Mouse (Mus musculus) cerebellum, postnatal 4 days (tissue): ENCODE measurements around the gene Nptn.

ENCODE experiments used
- DNase-seq, 2 experiments: peaks; one replicate each; pipeline ENCODE4 v3.0.0; 2022; ENCODE audit warnings: low spot score in 2 of 2, mixed read lengths in 1 of 2

Nptn gene

DNA sequence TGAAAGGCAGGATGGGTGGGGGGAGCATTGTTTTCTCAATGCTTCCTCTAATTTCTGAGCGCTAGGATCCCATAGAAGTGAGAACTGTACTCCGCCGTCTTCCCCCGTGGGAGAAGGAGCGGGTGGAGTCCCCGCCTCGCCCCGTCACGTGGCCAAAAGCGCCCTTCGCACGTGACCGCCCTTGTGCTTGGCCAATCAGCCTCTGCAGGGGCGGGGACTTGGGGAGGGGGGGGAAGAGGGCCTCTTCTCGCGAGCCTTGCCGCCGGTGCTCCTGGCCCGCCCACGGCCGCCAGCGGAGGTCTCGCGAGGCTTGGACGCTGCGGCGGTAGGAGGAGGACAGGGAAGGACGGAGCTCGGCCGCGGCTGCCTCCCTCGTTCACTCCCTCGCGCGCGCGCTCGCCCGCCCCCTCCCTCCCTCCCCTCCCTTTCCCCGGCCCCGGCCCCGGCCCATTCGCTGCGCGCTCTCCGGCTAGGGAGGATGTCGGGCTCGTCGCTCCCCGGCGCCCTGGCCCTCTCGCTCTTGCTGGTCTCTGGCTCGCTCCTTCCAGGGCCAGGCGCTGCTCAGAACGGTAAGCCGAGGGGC is at the start of gene Nptn:
Gene Nptn (plus strand): TSS at position 283 of the 583 bp plus-strand sequence.
- peak; percentile 93 to 96 for DNase-seq

DNA sequence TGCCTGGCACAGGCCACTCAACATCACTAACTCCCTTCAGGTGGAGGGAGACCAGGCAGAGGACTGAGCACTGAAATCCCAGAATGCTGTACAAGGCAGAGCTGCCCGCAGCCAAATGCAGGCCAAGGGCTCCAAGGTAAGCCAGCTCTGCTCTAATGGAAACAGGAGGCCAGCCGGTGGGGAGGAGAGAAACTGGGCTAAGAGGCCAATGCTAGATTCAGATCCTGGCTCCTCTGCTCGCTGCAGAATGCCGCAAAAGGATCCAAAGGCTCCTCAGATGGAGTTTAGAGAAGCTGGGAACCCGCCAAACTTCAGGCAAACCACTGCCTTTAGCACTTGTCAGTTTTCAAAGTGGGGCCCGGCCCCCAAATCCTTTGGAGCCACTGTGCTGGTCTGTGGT is 48.7 kb upstream of the Nptn start:
- DNase-seq: no peak

DNA sequence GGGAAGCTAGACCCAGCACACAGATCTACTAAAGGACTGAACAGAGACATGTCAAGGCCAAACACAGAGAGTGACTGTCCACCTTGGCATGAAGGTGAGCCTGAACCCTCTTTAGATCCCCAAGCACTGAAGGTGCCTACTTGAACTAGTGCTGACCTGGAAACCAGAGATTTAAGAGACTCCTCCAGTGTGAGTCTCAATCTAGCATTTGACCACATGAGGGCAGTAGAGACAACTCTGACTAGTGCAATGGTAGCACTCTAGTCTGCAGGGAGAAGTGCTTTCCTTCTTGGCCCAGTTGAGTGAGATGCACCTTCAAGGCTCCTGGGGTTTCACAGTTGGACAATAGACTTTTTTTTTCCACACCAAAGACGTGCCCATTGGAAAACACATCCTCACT is 47.3 kb upstream of the Nptn start:
- peak in 1 of 2 experiments; percentile 62 for DNase-seq

DNA sequence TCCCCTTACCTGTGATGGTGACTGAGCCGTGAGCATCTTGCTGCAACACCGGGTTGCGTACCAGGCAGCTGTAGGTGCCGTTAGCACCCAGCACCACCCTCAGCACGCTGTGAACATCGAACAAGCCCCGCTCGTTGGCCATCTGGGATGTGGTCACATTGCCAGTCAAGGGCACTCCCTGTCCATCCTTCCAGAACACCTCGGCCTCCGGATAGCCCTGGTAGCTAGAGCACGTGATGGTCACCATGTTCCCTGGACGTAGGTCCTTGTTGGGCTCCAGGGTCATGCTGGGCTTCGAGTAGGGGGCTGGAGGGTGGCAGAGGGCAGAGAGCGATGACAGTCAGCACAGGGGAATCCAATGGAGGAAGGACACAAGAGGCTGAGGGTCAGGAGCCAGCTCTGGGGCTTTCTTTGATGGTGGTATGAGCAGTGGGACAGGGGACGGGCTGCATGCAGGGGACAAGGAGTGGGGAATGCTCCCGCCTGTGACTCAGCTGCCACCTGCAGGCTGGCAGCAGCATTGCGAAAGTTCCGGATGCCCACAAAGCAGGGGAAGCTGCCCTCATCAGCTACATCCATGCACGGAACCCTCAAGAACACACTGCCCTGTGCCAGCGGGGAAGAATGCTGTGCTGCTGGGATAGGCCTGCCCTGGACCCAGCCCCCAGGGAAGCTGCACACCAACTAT is 46.4 kb upstream of the Nptn start:
- peak in 1 of 2 experiments; percentile 53 for DNase-seq

DNA sequence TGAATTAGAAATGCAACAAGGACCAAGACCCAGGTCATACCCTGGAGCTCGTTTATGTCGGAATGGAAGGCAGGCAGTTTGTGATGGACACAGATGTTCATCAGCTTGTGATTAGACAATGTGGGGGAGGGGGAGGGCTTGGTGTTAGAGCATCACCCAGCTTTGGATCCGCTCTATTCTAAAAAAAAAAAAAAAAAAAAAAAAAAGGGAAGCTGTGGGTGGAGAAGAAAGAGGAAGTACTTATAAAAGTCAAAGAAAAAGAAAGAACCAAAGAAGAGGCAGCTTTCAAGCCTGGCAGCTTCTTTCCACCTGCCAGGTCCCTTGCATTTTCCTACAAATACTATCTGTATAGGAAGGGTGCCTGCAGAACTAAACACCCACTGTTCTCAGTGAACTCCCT is 44.3 kb upstream of the Nptn start:
- no peak for DNase-seq

DNA sequence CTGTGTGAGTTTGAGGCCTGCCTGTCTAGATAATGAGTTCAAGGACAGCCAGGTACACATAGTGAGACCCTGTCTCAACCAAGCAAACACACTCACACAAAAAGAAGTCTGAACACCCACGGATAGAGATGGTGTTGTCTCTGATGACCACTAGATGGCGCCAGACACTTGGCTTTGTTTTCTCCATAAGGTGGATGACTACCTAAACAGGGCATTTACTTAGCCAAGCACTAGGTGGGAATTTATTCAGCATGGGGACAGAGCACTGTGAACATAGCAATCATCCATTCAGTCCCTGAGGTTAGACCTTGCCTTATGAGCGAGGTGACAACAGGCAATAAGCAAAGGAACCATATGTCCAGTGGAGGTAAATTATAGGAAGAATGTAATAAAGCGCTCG is 42.2 kb upstream of the Nptn start:
- peak in 1 of 2 experiments; percentile 47 for DNase-seq

DNA sequence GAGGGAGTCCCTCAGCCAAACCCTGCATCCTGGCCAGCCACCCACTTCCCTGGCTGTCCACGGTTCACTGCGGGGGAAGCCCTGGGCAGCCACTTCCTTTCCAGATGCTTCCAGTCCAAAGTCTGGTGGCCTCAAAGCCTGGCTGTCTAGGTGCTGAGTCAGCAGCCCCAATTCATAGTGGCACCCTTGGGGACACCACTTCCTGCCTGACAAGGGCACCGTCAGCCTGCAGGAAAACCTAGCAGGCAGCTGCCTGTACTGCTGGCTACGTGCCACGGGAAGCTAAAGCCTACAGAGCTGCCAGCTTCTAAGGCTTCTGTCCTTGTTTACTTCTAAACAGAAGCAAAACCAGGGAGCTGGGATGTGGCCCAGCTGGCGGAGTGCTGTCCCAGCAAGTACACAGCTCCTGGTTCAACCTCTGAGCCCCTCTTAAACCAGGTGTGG is 40.1 kb upstream of the Nptn start:
- peak; percentile 48 to 63 for DNase-seq

DNA sequence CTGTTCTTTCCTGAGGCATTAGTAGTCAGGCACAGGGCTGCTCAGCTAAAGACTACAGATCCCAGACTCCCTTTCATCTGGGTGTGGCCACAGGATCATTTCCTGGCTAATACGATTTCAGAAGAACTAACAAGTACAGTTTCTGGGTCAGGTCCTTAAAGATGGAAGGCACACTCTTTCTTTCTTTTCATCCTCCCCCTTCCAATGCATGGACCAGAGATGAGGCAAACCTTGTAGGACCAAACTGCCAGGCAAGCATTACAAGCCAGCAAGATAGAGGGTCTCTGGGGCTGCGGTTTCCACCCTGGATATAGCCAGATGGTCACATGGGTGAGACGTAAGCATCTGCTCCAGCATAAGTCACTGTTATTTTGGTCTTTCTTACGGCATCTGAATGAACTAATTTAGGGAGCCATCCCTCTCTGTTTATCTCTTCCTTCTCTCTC is 37.1 kb upstream of the Nptn start:
- DNase-seq: no peak

DNA sequence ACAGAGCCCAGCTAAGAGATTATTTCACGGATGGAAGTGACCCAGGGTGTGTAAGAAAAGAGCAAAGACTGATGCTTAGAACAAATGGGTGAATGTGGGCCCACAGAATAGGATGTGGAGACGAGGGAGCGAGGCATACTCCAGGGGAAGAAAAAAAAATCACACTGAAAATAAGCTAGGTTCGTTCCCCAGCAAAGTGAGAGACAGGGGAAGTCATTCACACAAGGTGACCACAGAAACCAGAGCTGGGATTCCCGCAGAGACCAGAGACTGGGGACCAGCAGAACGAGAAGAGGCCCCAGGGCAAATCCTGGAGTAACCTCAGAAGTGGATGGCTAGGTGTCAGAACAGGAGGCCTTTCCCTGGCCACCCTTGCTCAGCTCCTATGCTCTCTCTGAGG is 36.6 kb upstream of the Nptn start:
- no peak for DNase-seq

DNA sequence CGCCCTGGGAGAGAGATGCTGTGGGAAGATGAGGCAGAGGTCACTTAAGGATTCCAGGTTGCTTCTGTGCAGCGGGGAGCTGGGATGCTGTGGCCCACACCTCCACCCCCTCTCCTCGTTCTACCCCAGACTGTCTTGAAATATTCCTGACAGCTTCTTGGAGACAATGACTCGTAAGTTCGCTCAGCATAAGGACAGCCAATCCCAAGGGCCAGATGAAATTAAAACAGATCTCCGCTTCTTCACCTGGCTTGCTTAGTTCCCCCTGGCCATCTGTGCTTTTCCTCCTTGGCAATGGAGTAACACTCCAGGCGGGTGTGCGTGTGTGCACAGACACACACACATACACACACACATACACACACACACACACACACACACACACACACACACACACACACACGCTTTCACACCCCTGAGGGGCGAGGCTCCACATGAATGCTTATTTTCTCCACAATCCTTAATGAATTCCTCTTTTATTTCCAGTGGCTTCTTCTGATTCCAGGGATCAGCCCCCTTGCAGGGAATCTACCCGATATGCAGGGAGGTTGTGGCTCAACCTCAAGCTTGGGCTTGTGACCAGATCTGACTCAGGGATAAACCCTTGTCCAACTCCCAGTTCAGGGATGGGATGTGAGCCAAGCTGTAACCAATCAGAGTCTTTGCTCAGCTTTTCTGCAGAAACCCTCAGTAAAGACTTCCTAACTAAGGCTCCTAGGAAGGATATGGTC is 35.2 kb upstream of the Nptn start:
- DNase-seq: no peak

DNA sequence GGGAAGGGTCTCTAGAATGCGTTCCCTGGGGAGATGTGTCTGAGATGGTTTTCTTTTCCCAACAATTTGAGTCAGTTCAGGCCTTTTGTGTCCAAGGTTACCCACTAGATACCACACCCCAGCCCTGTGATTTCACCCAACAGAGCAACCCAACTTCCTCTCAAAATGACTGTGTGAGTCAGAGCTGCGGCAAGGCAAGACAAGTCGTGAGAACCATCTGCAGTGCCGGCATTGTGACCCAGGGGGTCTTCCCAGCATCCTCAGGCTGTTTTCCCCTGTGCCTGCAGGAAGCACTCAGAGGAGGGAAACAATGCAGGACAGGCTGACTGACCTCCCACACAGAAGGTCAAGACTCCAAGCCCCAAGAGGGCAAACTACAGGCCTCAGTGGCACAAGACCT is 33.1 kb upstream of the Nptn start:
- no peak for DNase-seq

DNA sequence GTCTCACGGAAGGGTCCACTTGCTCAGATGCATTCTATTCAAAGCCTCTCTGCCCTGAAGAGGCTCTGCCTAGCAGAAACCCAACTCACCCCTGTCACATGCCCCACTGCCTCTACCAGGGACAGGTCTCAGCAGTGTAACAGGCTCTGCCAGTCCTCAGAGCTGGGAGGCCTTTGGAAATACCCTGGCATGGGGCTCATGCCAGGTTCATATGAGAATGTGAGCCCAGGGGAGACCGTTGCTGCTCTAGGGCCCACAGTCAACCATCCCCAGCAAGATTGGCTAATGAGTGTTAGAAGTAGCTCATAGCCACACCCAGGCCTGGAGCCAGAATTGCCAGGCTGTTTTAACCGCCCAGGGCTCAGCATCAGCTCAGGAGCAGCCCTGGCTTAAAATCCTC is 32.3 kb upstream of the Nptn start:
- no peak for DNase-seq

DNA sequence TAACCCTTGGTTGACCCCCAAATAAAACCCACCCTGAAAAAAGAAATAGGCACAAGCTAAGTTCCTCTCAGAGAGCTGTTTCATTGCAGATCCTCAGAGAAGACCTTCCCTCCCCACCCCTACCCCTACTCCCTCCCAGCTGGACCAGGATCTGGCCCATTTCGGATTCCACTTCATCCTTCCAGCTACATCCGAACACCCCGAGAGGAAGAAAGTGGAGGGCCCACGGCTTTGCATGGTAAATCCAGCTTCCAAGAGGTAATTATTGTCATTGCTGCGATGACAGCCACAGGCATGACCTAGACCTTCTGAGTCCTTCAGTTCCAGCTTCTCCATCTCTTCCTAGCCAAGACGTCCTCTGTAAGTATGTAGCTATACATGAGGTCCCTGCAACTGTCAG is 31.1 kb upstream of the Nptn start:
- DNase-seq: no peak

DNA sequence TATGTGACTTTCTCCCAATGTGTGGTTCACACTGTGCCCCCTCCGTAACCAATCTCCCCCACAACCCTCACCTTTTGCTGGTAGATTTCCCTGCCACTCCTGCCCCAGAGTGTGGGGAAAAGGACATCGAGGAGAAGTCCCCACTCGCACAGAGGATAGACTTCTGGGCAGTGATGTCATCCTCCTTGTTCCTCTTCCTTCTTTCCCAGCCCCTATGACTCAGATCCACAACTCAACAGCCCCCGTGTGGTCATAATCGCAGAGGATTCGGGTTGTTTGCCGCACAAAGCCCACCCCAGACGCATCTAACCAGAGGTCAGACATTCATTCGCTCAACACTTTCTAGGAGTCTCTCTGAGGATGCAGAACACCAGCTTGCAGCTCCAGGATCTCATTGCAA is 30.0 kb upstream of the Nptn start:
- DNase-seq: no peak

DNA sequence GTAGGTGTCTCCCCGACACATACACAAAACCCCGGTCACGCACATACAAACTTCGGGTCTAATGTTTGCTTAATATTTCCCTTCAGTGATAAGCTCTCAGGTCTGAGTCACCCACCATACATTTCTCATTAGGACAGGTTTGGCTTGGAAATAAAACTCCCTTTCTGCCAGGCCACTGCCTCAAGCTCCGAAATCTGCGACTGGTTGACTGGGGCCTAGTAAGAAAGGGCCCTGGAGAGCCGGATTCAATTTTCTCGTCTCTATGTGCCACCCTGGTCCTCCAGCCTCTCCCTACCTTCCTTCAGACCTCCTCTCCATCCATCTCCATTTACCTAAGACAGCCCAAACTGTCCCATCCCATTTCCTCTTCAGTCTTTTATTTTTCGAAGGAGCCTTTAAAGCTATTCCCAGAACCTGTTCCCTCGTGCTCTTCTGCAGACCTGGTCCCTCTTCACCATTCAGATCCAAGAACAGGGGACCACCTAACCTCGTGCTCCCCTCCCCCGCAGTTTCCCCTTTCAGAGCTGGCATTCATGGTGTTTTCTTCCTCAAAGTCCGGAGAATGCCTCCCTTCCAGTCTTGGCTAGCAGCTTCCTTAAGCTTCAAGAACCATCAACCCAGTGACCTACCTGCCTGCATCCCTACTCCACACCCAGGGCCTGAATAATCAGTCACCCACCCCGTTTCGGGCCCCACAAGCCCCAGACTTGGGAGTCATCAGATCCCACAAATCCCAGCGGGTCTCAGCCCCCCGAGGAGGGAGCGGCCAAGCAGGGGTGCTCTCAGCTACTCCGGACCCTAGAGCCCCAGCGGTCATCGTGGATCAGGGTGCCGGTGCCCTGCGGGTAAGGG is 27.8 kb upstream of the Nptn start:
- DNase-seq: peak in 1 of 2 experiments; percentile 39

DNA sequence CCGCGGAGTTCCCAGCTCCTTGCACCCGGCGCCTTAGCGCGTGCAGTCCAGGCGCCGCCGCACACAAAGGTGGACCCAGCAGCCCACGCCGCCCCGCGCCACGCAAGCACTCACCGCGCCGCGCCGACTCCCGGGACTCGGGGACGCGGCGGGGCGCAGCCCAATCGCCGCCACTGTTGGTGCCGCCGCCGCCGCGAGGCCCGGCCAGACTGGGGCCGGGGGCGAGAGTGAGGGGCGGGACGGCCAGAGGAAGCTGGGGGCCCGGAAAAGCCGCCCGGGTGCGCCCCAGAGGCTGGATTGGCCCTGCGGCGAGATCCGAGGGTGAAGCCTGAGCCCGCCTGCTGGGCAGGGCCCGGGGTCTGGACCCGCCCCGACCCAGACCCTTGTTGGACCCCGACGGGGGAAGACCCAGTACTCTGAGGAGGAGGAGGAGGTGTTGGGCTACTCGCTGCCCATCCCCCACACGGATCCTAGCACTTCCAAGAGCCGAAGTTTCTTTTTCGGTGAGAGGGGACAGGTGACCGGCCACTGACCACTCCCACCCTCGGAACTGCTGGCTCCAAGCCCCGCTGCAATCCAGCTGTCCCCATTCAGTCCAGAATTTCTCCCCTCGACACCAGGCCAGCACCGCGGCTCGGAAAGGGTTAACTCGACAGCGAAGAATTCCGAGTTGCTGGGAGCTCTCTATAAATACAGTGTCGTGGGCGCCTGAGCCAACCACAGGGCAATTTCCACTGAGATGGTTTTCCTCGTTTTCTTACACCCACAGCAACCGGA is 26.9 kb upstream of the Nptn start, which contains the start of gene Cd276:
Gene Cd276 (minus strand): TSS at position 530 of the 777 bp plus-strand sequence.
- peak; percentile 52 to 72 for DNase-seq

DNA sequence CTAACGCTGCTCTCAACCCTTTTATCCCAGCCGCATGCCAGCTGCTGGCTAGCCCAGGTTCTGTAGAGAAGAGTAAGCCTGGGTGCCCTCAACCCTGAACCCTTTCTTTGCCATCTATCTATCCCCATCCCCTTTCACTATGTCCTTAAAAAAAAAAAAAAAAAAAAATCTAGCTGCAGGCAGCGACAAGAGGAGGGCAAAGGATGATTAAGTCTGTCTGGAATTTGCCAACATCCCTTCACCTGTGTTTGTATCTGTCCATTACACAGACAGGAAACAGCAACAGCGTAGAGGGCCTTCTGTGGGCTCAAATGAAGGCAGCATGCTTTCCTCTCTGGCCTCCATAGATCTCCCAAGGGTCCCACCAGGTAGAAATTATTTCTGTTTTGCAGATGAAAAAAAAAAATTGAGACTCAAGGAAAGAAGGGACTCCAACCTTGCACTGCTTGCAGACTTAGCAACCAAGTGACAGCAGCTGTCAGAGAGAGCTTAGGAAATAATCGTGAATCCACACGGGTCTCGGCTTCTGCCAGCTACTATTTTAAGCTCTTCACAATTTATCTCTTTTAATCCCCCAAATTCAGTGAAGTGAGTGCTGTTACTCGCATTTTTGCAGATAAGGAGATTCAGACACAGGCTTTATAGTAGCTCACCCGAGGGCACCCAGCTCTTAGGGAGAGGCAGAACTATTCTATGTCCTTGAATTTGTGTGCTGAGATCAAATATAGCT is 26.2 kb upstream of the Nptn start:
- no peak for DNase-seq

DNA sequence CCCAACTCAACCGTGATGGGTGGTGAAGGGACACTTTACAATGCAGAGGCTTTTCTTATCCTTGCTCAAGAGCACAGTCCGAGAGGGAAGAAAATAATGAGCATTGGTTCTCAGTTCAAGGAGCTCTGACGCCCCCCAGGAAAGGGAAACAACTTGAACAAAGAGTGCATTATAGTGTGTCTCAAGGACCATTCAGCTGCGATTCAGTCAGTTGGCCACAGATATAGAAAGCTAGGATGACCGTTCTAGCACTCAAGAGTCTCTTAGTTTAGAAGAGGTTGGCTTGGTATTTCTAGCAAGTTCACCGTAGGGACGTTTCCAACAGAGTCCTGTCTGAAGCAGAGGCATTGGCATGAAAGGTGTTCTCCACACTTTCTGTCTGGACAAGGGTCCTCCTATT is 25.4 kb upstream of the Nptn start:
- no peak for DNase-seq

DNA sequence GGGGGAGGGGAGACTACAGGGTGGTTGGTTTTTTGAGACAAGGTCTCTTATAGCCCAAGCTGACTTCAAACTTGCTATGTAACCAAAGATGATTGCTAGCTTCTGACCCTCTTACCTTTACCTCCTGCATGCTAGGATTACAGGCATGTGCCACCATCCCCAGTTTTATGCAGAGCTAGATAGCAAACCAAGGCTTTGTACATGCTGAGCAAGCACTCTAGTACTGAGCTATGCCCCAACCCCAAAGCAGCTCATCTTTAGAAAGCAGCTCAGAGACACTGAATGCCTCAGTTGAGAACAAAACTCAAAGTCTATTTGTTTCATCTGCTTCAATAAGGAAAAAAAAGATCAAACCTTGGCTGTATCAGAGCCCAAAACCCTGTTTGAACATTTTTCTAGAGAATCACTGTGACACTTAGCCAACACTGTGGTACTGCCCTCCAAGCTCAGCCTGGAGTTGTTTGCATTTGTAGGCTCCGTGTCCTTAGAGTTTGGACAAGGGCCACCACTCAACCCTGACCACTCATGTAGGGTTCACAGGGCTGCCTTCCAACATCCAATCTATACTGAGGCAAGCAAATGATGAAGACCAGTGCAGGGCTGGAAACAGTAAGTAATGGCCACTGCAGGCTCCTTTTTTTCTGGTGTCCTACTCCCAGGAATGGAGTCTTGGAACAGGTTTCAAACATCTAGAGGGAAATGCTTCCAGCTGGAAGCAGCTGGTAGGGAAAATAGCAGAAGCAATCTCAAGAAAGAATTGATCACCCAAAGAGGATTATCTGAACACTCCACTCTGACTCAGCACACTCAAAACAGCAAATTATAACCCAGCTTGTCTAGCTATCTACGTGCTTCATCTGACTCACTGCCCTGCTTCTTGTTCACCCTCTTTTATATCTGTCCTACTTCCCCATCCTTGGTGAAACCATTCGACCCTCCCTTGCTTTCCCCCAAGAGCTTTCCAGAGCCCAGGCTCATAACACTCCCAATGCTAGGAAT is 24.3 kb upstream of the Nptn start:
- DNase-seq: no peak
